Mouse (Mus musculus): ENCODE data around the gene Wnk2. TPM values are rescaled to one million over a fixed set of nuclear protein-coding genes. Genes with fewer than 3 reads are reported as not detected.

Wnk2 gene
- total RNA-seq, 2 experiments from 2014 or later: not detected

GRCm38 (mm10) chr13:49145396-49145795 is 2.4 kb downstream of the Wnk2 start:
- no peak for ATAC-seq (replicated peaks; ENCODE audit: poor library complexity, severe bottlenecking)

DNA sequence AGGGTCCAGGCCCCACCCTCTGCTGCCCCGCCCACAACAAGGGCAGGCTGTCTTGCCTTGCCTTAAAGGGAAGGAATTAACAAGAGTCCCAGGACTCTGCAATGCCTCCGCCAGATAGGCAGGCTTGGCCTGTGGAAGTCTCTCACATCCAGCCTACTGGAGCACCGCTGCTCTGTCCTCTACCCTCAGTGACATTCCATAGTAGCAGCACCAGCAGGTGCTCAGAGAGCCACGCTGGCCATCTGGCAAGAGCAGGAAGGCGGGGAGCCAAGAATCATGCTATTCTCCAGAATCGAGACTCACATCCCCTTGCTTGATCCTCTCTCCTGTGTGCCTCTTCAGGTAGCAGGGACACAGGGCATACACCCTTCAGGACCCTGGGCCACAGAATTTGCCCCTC is 3.4 kb downstream of the Wnk2 start:
- no peak for ATAC-seq (replicated peaks; ENCODE audit: poor library complexity, severe bottlenecking)

DNA sequence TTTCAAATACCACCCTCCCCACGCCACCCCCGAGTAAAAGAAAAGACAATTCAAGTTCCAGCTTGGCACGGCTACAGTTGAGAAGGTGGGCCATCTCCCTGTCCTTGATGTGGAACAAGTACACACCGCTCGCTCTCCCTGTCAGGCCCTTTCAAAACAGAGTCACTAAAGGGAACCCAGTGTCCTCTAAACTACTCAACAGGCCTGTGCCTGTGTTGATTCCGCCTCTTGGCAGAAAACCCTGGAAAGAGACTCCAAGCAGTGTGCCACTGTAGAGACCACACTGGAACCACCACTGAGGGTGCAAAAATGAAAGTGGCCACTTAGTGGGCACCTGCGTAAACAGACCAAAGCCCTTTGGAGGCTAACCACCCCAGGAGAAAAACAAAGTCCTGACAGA is 4.5 kb downstream of the Wnk2 start:
- ATAC-seq (replicated peaks; ENCODE audit: poor library complexity, severe bottlenecking): no peak

GRCm38 (mm10) chr13:49142396-49142795 is 5.4 kb downstream of the Wnk2 start:
- no peak for ATAC-seq (replicated peaks; ENCODE audit: poor library complexity, severe bottlenecking)

- ATAC-seq (replicated peaks; ENCODE audit: poor library complexity, severe bottlenecking): no peak
Observed at GRCm38 (mm10) chr13:49140567-49140966, 7.2 kb downstream of the Wnk2 start.

DNA sequence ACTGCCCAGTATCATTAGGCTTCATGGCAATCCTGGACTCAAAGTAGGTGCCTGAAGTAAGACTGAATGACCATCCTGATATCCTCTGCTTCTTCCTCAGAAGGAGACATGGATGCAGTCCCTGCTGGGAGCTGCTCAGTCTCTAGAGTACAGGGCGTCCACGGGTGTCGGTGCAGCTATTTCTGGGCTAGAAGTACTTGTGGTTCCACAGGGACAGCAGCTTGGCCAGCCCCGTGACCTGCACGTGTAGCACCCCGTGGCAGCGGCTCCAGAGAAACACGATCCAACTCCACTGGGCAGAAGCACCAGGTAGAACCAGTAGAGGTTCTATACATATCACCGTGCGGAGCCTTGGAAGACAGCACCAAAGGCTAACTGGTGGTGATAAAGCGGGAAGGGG is 13.3 kb downstream of the Wnk2 start:
- ATAC-seq (replicated peaks; ENCODE audit: poor library complexity, severe bottlenecking): no peak

- no peak for ATAC-seq (replicated peaks; ENCODE audit: poor library complexity, severe bottlenecking)
Observed at GRCm38 (mm10) chr13:49133125-49133524, 14.7 kb downstream of the Wnk2 start.

GRCm38 (mm10) chr13:49131946-49132687 is 15.7 kb downstream of the Wnk2 start:
- no peak for ATAC-seq (replicated peaks; ENCODE audit: poor library complexity, severe bottlenecking)

DNA sequence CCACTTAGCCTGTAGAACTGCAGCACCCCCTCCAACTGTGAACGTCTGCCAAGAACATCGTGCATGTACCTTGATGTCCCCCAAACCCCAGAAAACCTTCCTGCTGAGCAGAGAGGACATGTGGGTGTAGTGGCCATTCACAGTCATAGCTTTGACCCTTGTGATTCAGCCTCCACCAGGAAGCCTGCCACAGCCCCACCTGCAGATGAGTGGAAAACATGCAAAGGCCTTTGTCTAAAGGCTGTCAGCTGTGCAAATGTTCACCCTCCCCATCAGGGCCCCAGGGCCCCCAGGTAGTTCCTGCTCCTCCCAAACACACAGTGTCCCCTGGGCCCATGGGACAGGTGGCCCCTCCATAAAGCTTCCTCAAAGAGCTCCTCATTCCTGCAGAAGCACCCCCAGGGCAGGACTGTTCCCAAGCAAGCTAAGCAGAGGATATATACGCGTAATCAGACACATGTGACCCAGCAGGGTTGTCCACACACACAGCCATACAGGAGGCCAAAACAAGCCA is 16.4 kb downstream of the Wnk2 start:
- no peak for ATAC-seq (replicated peaks; ENCODE audit: poor library complexity, severe bottlenecking)

DNA sequence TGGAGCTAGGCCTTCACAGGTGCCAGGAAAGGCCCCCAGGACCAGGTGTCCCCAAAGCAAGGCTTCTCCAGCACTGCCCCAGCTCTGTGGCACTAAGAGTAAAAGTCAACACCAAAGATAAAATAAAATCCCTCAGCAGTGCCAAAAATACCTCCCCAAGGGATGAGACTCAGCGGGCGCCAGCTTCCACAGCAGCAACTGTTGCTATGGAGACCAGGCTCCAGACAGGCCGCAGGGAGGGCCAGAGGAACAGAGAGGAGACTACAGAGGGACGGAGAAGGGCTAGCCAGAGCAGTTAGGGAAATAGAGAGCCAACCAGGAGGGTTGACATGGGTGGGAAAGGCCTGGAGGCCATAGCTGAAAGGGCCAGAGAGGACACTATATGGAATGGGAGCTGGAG is 18.0 kb downstream of the Wnk2 start:
- ATAC-seq (replicated peaks; ENCODE audit: poor library complexity, severe bottlenecking): no peak

DNA sequence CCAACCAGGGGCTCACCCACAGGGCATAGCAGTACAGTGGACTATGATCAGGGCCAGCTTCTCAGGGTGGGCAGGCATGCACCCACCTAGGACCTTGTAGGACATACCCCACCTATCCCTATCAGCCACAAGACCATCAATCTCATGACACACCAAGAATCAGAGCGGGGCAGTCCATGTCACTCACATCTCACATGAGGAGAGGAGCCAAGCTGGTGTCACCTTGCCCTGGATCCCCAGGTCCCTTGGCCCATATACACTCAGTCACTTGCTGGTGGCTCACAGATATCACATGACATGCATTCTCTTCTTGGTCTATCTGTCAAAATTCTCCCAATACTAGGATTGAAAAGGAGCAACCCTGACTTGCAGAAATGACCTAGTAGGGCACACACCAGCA is 18.7 kb downstream of the Wnk2 start:
- ATAC-seq (replicated peaks; ENCODE audit: poor library complexity, severe bottlenecking): no peak

- no peak for ATAC-seq (replicated peaks; ENCODE audit: poor library complexity, severe bottlenecking)
Observed at GRCm38 (mm10) chr13:49127844-49128631, 19.8 kb downstream of the Wnk2 start.

DNA sequence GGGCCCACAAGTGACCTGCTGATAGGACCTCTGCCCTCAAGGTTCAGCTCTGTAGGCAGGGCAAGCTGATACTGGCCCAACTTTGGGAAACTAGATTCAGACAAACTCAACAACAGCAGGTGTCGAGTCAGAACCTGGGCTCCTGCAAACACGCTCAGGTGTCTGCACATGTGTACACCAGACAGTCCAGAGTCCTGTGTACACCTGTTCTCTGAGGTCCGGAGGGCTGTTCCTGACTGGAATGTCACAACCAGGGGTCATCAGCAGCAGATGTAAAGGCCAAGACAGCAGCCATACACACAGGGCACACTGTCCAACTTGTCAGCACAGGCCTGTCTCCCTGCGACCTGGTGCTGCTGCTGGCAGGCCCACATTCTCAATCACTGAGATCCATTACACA is 25.7 kb downstream of the Wnk2 start:
- no peak for ATAC-seq (replicated peaks; ENCODE audit: poor library complexity, severe bottlenecking)

DNA sequence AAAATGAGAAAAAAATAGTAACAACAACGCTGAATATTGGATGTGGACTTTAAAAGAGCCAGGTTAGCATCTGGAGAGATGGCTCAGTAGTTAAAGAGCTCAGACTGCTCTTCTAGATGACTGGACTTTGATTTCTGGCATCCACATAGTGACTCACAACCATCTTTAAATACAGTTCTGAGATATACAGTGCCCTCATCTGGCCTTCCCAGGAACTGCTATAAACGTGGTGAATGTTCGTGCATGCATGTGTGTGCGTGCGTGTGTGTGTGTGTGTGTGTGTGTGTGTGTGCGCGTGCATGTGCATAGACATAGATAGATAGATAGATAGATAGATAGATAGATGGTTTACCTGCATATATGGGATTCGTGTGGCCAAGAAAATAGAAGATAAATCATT is 30.3 kb downstream of the Wnk2 start:
- peak; percentile 69 for ATAC-seq (replicated peaks; ENCODE audit: poor library complexity, severe bottlenecking)

DNA sequence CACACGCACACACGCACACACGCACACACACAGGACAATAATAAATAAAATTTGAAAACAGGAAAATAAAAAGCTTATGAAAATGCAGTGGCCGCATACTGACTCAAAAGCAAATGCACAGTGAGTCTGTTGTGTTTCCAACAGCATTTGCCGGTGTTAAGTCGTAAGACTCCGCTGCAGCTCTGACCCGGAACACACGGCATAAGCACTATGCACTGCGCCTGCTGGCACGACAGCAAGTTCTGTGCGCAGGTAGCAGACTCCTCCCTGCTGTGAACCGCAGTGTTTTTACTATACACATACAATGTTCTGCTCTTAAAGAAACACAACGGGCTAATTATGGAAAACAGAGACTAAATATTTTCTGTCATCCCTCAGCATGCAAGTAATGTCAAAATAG is 32.9 kb downstream of the Wnk2 start:
- ATAC-seq (replicated peaks; ENCODE audit: poor library complexity, severe bottlenecking): no peak

DNA sequence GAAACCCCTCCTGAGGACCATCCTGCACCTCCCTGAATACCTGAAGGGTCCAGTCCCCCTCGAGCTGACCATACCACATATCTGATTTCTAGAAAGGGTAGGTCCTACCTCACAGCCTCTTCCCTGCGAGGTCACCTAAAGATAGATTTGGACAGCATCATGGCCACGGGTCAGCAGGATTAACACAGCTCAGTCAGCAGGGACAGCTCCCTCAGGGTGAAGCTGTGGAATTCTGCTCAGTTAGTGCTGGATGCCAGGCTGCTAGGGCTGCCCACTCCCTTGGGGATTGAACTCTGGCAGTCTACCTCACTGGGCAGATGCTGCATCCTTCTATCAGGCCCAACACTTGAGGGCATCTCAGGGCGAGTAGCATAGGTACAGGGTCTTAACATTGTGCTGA is 33.7 kb downstream of the Wnk2 start:
- no peak for ATAC-seq (replicated peaks; ENCODE audit: poor library complexity, severe bottlenecking)

DNA sequence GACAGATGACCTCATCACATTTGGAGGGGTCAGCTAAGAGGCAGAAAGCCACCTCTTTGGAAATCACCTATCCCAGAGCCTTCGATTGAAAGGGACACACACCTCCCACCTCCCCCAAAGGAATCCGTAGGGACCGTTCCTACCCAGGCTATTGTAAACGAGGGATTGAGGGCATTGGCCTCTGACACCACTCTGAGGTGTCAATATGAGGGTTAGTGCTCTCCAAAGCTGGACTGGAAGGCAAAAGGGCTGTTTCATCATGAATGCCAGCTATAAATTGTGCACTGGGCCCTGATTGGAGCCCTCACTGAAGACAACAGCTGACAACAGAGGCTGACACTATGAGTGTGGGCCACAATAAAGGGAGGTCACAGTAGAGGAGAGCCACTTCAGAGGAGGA is 34.5 kb downstream of the Wnk2 start:
- ATAC-seq (replicated peaks; ENCODE audit: poor library complexity, severe bottlenecking): no peak

DNA sequence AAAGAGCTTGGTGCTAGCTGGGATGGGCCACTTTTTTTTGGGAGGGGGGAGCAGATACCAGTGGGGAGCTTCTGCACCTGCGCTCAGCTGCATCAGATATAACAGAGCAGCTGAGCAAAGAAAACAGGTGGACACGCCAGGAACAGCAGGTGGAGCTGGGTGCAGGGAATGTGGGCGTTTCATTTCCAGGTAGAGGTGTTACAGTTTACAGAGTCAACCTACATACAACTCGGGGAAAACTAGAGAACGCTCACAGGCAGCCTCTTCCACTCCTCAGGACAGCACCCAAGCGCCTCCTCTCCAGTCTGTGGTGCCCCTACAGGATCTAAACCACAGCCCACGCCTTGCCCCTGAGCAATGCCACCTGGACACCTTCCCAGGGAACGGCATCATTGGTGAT is 35.2 kb downstream of the Wnk2 start:
- ATAC-seq (replicated peaks; ENCODE audit: poor library complexity, severe bottlenecking): no peak

DNA sequence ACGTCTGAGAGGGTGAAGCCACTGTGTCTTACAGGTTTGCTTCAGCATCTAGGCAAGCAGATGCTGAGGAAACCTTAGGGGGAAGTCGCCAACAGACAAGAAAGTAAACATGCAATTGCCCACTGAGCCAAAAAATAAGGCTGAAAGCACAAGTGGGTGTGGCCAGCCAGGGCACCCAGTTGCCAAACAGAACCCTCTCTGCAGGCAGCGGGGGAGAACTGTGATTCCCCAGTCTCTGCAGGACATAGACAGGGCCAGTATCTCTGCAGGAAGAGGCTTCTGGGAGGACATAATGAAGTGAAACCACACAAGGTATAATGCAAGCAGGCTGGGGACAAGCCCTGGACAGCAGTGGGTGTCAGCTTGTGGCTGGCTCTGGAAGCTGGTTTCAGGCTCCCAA is 38.1 kb downstream of the Wnk2 start:
- ATAC-seq (replicated peaks; ENCODE audit: poor library complexity, severe bottlenecking): peak; percentile 75

DNA sequence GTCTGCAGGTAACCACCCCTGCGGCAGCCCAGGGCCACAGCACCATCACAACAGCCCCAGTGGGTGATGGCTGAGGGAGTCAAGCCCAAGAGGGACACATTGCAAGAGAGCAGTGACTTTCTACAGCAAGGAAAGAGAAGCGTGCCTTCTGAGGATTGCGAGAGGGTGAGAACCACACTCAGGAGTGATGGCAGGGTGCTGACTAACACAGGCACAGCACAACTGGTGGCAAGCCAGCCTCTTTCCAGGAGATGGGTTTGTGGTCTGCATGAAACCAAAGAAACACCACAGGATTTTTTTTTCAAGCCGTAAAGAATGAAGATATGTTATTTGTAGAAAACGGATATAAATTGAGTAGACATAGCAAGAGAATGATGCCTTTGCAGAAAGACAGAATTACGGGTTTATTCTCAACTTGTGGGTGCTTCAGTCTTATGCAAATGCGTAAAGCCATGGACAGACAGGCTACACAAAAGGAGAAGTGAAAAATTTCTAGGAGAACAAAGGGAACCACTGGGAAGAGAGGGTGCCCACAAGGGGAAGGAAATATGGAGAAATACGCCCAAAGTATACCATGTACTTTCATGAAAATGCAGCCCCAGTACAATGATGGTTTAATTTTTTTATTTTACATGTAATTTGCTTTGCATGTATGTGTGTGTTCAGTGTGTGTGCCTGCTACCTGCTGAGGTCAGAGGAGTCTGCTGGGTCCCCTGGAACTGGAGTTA is 39.5 kb downstream of the Wnk2 start:
- ATAC-seq (replicated peaks; ENCODE audit: poor library complexity, severe bottlenecking): peak; percentile 76

GRCm38 (mm10) chr13:49103913-49104312 is 43.9 kb downstream of the Wnk2 start:
- ATAC-seq (replicated peaks; ENCODE audit: poor library complexity, severe bottlenecking): no peak
